Mouse (Mus musculus) lung, postnatal 0 days (tissue): ENCODE measurements around the gene Lbh.

Experiments
- CTCF ChIP-seq: IDR thresholded peaks from 2 replicates; pipeline ENCODE4 v1.5.1; 2016; ENCODE audit warnings: antibody characterized with exemption, mild to moderate bottlenecking
- EP300 ChIP-seq: IDR thresholded peaks from 2 replicates; pipeline ENCODE4 v1.6.1; 2016; ENCODE audit warnings: antibody characterized with exemption, mild to moderate bottlenecking, control low read depth

GRCm38 (mm10) chr17:72948119-72948518 lies 30.0 kb downstream of the Lbh start:
- no peak for TF ChIP-seq CTCF
- TF ChIP-seq EP300: no peak
